Mouse (Mus musculus): ENCODE measurements around the gene Scfd2. TPM values are rescaled to one million over a fixed set of nuclear protein-coding genes. Genes with fewer than 3 reads are reported as not detected.

Gene Scfd2
- polyA plus RNA-seq, 1 experiment from 2014 or later, result 18.1 TPM

- peak overlapping the region; percentile 77 for H3K4me3 ChIP-seq (ENCODE audit: low read depth, low read length)
- no peak overlapping the region for H3K27ac ChIP-seq (ENCODE audit: low read length)
- peaks cover 32% of the 10 kb centered on the region for H3K4me1 ChIP-seq (ENCODE audit: control insufficient read depth, insufficient read depth, low read length)
- H3K9ac ChIP-seq (ENCODE audit: low read depth, low read length), result peak overlapping the region; percentile 72
- H3K36me3 ChIP-seq (ENCODE audit: control insufficient read depth, insufficient read depth, low read length), result no peaks in the 10 kb centered on the region
- H3K27me3 ChIP-seq (ENCODE audit: control insufficient read depth, insufficient read depth, low read depth, low read length), result peaks cover 4% of the 10 kb centered on the region; the same call in 1 of the 2 replicates
- ATAC-seq, result no peak; the same call in 1 of the 2 replicates
- WGBS, result 22% methylated on average over 16 of the region's 16 CpGs
- no peaks in the 10 kb centered on the region for H3K9me3 ChIP-seq (replicated peaks; ENCODE audit: control insufficient read depth, low read length, poor library complexity, severe bottlenecking)
- peak overlapping the region; percentile 96 for H3K4me2 ChIP-seq (ENCODE audit: low read length)
These were observed 337.3 kb downstream of the Scfd2 start for GRCm38 (mm10) chr5:74194027-74194840.

GRCm38 (mm10) chr5:74193626-74194025 is 337.9 kb downstream of the Scfd2 start:
- Histone ChIP-seq H3K4me3 (ENCODE audit: low read depth, low read length) (no peak overlapping the region), H3K4me1 (ENCODE audit: control insufficient read depth, insufficient read depth, low read length) (peaks cover 32% of the 10 kb centered on the region), H3K27ac (ENCODE audit: low read length) (no peak overlapping the region), H3K9ac (ENCODE audit: low read depth, low read length) (no peak overlapping the region), H3K9me3 (replicated peaks; ENCODE audit: control insufficient read depth, low read length, poor library complexity, severe bottlenecking) (no peaks in the 10 kb centered on the region), H3K36me3 (ENCODE audit: control insufficient read depth, insufficient read depth, low read length) (no peaks in the 10 kb centered on the region), H3K4me2 (ENCODE audit: low read length) (no peak overlapping the region), H3K27me3 (ENCODE audit: control insufficient read depth, insufficient read depth, low read depth, low read length) (peaks cover 4% of the 10 kb centered on the region; the same call in 1 of the 2 replicates)
- ATAC-seq, result no peak
- WGBS, result 32% methylated on average over 7 of the region's 7 CpGs

GRCm38 (mm10) chr5:74193008-74193407 is 338.6 kb downstream of the Scfd2 start:
- H3K9ac ChIP-seq (ENCODE audit: low read depth, low read length), result no peak overlapping the region
- H3K36me3 ChIP-seq (ENCODE audit: control insufficient read depth, insufficient read depth, low read length), result no peaks in the 10 kb centered on the region
- H3K4me2 ChIP-seq (ENCODE audit: low read length), result no peak overlapping the region
- H3K4me3 ChIP-seq (ENCODE audit: low read depth, low read length), result no peak overlapping the region
- H3K9me3 ChIP-seq (replicated peaks; ENCODE audit: control insufficient read depth, low read length, poor library complexity, severe bottlenecking), result no peaks in the 10 kb centered on the region
- peaks cover 32% of the 10 kb centered on the region for H3K4me1 ChIP-seq (ENCODE audit: control insufficient read depth, insufficient read depth, low read length)
- peaks cover 4% of the 10 kb centered on the region; the same call in 1 of the 2 replicates for H3K27me3 ChIP-seq (ENCODE audit: control insufficient read depth, insufficient read depth, low read depth, low read length)
- WGBS, result 70% methylated on average over 2 of the region's 2 CpGs
- no peak for ATAC-seq
- H3K27ac ChIP-seq (ENCODE audit: low read length), result no peak overlapping the region

- Histone ChIP-seq H3K4me1 (ENCODE audit: control insufficient read depth, insufficient read depth, low read length) (peaks cover 21% of the 10 kb centered on the region), H3K9ac (ENCODE audit: low read depth, low read length) (no peak overlapping the region), H3K9me3 (replicated peaks; ENCODE audit: control insufficient read depth, low read length, poor library complexity, severe bottlenecking) (no peaks in the 10 kb centered on the region), H3K27me3 (ENCODE audit: control insufficient read depth, insufficient read depth, low read depth, low read length) (peaks cover 4% of the 10 kb centered on the region; the same call in 1 of the 2 replicates), H3K36me3 (ENCODE audit: control insufficient read depth, insufficient read depth, low read length) (no peaks in the 10 kb centered on the region), H3K4me2 (ENCODE audit: low read length) (no peak overlapping the region), H3K27ac (ENCODE audit: low read length) (no peak overlapping the region), H3K4me3 (ENCODE audit: low read depth, low read length) (no peak overlapping the region)
- ATAC-seq, result no peak
- 68% methylated on average over 5 of the region's 5 CpGs for WGBS
These were observed 340.6 kb downstream of the Scfd2 start for GRCm38 (mm10) chr5:74190911-74191310.

- no peak overlapping the region for H3K4me3 ChIP-seq (ENCODE audit: low read depth, low read length)
- peaks cover 4% of the 10 kb centered on the region; the same call in 1 of the 2 replicates for H3K27me3 ChIP-seq (ENCODE audit: control insufficient read depth, insufficient read depth, low read depth, low read length)
- no peaks in the 10 kb centered on the region for H3K9me3 ChIP-seq (replicated peaks; ENCODE audit: control insufficient read depth, low read length, poor library complexity, severe bottlenecking)
- H3K4me2 ChIP-seq (ENCODE audit: low read length), result no peak overlapping the region
- no peak for ATAC-seq
- 23% methylated on average over 9 of the region's 9 CpGs for WGBS
- H3K9ac ChIP-seq (ENCODE audit: low read depth, low read length), result no peak overlapping the region
- H3K36me3 ChIP-seq (ENCODE audit: control insufficient read depth, insufficient read depth, low read length), result no peaks in the 10 kb centered on the region
- no peak overlapping the region for H3K27ac ChIP-seq (ENCODE audit: low read length)
- H3K4me1 ChIP-seq (ENCODE audit: control insufficient read depth, insufficient read depth, low read length), result peaks cover 17% of the 10 kb centered on the region
These were observed 341.4 kb downstream of the Scfd2 start for GRCm38 (mm10) chr5:74190161-74190491.

GRCm38 (mm10) chr5:74189484-74190160 is 341.9 kb downstream of the Scfd2 start:
- H3K4me3 ChIP-seq (ENCODE audit: low read depth, low read length), result no peak overlapping the region
- H3K27ac ChIP-seq (ENCODE audit: low read length), result no peak overlapping the region
- no peak overlapping the region for H3K4me2 ChIP-seq (ENCODE audit: low read length)
- no peaks in the 10 kb centered on the region for H3K9me3 ChIP-seq (replicated peaks; ENCODE audit: control insufficient read depth, low read length, poor library complexity, severe bottlenecking)
- no peaks in the 10 kb centered on the region for H3K36me3 ChIP-seq (ENCODE audit: control insufficient read depth, insufficient read depth, low read length)
- H3K9ac ChIP-seq (ENCODE audit: low read depth, low read length), result no peak overlapping the region
- H3K27me3 ChIP-seq (ENCODE audit: control insufficient read depth, insufficient read depth, low read depth, low read length), result peaks cover 4% of the 10 kb centered on the region; the same call in 1 of the 2 replicates
- WGBS, result 42% methylated on average over 9 of the region's 9 CpGs
- H3K4me1 ChIP-seq (ENCODE audit: control insufficient read depth, insufficient read depth, low read length), result peaks cover 16% of the 10 kb centered on the region
- ATAC-seq, result no peak

- Histone ChIP-seq H3K9ac (ENCODE audit: low read depth, low read length) (no peak overlapping the region), H3K4me3 (ENCODE audit: low read depth, low read length) (no peak overlapping the region), H3K4me1 (ENCODE audit: control insufficient read depth, insufficient read depth, low read length) (0 out of 2 replicates have a peak, but pooled peaks cover 9% of the 10 kb centered on the region), H3K36me3 (ENCODE audit: control insufficient read depth, insufficient read depth, low read length) (no peaks in the 10 kb centered on the region), H3K9me3 (replicated peaks; ENCODE audit: control insufficient read depth, low read length, poor library complexity, severe bottlenecking) (no peaks in the 10 kb centered on the region), H3K27ac (ENCODE audit: low read length) (no peak overlapping the region), H3K27me3 (ENCODE audit: control insufficient read depth, insufficient read depth, low read depth, low read length) (no peaks in the 10 kb centered on the region; the same call in 1 of the 2 replicates), H3K4me2 (ENCODE audit: low read length) (no peak overlapping the region)
- no peak for ATAC-seq
- 73% methylated on average over 8 of the region's 8 CpGs for WGBS
These were observed 342.7 kb downstream of the Scfd2 start for GRCm38 (mm10) chr5:74188886-74189285.

GRCm38 (mm10) chr5:74188076-74188475 is 343.5 kb downstream of the Scfd2 start:
- Histone ChIP-seq H3K9me3 (replicated peaks; ENCODE audit: control insufficient read depth, low read length, poor library complexity, severe bottlenecking) (no peaks in the 10 kb centered on the region), H3K4me1 (ENCODE audit: control insufficient read depth, insufficient read depth, low read length) (0 out of 2 replicates have a peak, but pooled peaks cover 9% of the 10 kb centered on the region), H3K9ac (ENCODE audit: low read depth, low read length) (no peak overlapping the region), H3K36me3 (ENCODE audit: control insufficient read depth, insufficient read depth, low read length) (no peaks in the 10 kb centered on the region), H3K4me2 (ENCODE audit: low read length) (no peak overlapping the region), H3K27me3 (ENCODE audit: control insufficient read depth, insufficient read depth, low read depth, low read length) (no peaks in the 10 kb centered on the region; the same call in 1 of the 2 replicates), H3K4me3 (ENCODE audit: low read depth, low read length) (no peak overlapping the region), H3K27ac (ENCODE audit: low read length) (no peak overlapping the region)
- no peak for ATAC-seq
- WGBS, result 89% methylated on average over 12 of the region's 12 CpGs

- 88% methylated on average over 9 of the region's 9 CpGs for WGBS
These were observed 347.0 kb downstream of the Scfd2 start for GRCm38 (mm10) chr5:74184607-74185006.

More at GRCm38 (mm10) chr5:74184607-74185006, 347.0 kb downstream of the Scfd2 start:
- no peak for ATAC-seq
- Histone ChIP-seq H3K9ac (ENCODE audit: low read depth, low read length) (no peak overlapping the region), H3K27ac (ENCODE audit: low read length) (no peak overlapping the region), H3K36me3 (ENCODE audit: control insufficient read depth, insufficient read depth, low read length) (no peaks in the 10 kb centered on the region), H3K27me3 (ENCODE audit: control insufficient read depth, insufficient read depth, low read depth, low read length) (no peaks in the 10 kb centered on the region), H3K4me1 (ENCODE audit: control insufficient read depth, insufficient read depth, low read length) (0 out of 2 replicates have a peak, but pooled peaks cover 3% of the 10 kb centered on the region), H3K4me2 (ENCODE audit: low read length) (no peak overlapping the region), H3K9me3 (replicated peaks; ENCODE audit: control insufficient read depth, low read length, poor library complexity, severe bottlenecking) (no peaks in the 10 kb centered on the region), H3K4me3 (ENCODE audit: low read depth, low read length) (no peak overlapping the region)
